Mouse (Mus musculus) retina, postnatal 1 day (tissue): ENCODE data around the gene Dnm1.

ENCODE experiments used
- DNase-seq: peaks from one replicate; pipeline ENCODE4 v3.0.0-alpha.2; 2012

Gene Dnm1

GRCm38 (mm10) chr2:32259657-32260417 is 93.3 kb downstream of the Dnm1 start, which contains the start of gene Uck1:
Gene Uck1 (minus strand): TSS chr2:32260159.
- DNase-seq = peak; percentile 93

DNA sequence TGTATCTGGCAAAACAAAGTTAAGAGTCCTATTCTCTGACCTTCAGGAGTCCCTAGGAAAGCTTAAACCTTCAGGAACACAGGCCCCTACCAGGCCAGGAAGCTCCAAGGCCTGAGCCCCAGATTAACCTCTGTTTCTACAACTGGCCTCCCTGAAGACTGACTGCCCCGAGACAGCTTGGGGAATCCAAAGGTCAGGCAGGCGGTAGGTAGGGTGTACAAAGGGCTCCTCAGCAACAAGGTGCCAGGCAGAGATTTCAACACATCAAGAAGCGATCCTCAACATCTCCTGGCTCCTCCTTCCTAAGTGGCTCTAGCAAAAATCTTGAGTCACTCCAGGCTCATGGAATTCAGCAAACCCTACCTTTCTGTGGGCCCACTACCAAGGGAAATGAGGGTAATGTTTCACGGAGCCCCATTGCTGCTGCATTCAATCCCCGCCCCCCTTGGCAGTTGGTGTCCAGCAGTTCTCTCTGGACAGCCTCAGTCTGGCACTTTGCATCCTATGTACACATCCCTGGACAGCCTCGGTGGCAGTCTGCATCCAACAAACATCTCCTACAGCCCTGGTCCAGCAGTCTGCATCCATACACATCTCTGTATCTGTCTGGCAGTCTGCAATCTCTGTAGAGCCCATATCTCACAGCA is 94.1 kb downstream of the Dnm1 start:
- no peak for DNase-seq
